Mouse (Mus musculus): Measurements from ENCODE around the gene Mrpl53.

The Mrpl53 gene

GRCm38 (mm10) chr6:83086121-83087035 lies 22.5 kb upstream of the Mrpl53 start, which contains the start of gene Lbx2:
Gene Lbx2, plus strand, starts transcription at chr6:83086367.
- peaks cover 30% of the 10 kb centered on the region for H3K4me1 ChIP-seq (replicated peaks; ENCODE audit: low read depth, low read length)
- H3K36me3 ChIP-seq (ENCODE audit: insufficient read depth, low read length): peaks cover 13% of the 10 kb centered on the region
- peaks cover 82% of the 10 kb centered on the region for H3K27me3 ChIP-seq (ENCODE audit: insufficient read depth, low read length)
- no peaks in the 10 kb centered on the region for H3K9me3 ChIP-seq (ENCODE audit: low read length)
- peak within 1 kb of the TSS; percentile 62 for H3K4me3 ChIP-seq (replicated peaks; ENCODE audit: low read length)
- no peak for TF ChIP-seq CTCF (conservative IDR thresholded peaks at IDR 0.05; ENCODE audit: low read length)
- TF ChIP-seq POU5F1 (IDR thresholded peaks at IDR 0.05; ENCODE audit: borderline replicate concordance, low read length): no peak
- TF ChIP-seq NANOG (IDR thresholded peaks at IDR 0.05; ENCODE audit: borderline replicate concordance, low read length): no peak

GRCm38 (mm10) chr6:83087205-83087925 lies 21.5 kb upstream of the Mrpl53 start:
- TF ChIP-seq CTCF (conservative IDR thresholded peaks at IDR 0.05; ENCODE audit: low read length) (no peak), POU5F1 (IDR thresholded peaks at IDR 0.05; ENCODE audit: borderline replicate concordance, low read length) (no peak), NANOG (IDR thresholded peaks at IDR 0.05; ENCODE audit: borderline replicate concordance, low read length) (no peak)
- H3K36me3 ChIP-seq (ENCODE audit: insufficient read depth, low read length): peaks cover 6% of the 10 kb centered on the region
- peak overlapping the region; percentile 62 for H3K4me3 ChIP-seq (replicated peaks; ENCODE audit: low read length)
- no peaks in the 10 kb centered on the region for H3K9me3 ChIP-seq (ENCODE audit: low read length)
- H3K27me3 ChIP-seq (ENCODE audit: insufficient read depth, low read length): peaks cover 89% of the 10 kb centered on the region
- H3K4me1 ChIP-seq (replicated peaks; ENCODE audit: low read depth, low read length): peaks cover 30% of the 10 kb centered on the region

GRCm38 (mm10) chr6:83087926-83088260 lies 20.9 kb upstream of the Mrpl53 start:
- H3K36me3 ChIP-seq (ENCODE audit: insufficient read depth, low read length): peaks cover 1% of the 10 kb centered on the region; the same call in 1 of the 2 replicates
- no peak for TF ChIP-seq POU5F1 (IDR thresholded peaks at IDR 0.05; ENCODE audit: borderline replicate concordance, low read length)
- TF ChIP-seq CTCF (conservative IDR thresholded peaks at IDR 0.05; ENCODE audit: low read length): no peak
- TF ChIP-seq NANOG (IDR thresholded peaks at IDR 0.05; ENCODE audit: borderline replicate concordance, low read length): no peak
- H3K27me3 ChIP-seq (ENCODE audit: insufficient read depth, low read length): peaks cover 90% of the 10 kb centered on the region
- no peaks in the 10 kb centered on the region for H3K9me3 ChIP-seq (ENCODE audit: low read length)
- peak overlapping the region; percentile 62 for H3K4me3 ChIP-seq (replicated peaks; ENCODE audit: low read length)
- H3K4me1 ChIP-seq (replicated peaks; ENCODE audit: low read depth, low read length): peaks cover 30% of the 10 kb centered on the region

GRCm38 (mm10) chr6:83092416-83093127 lies 16.3 kb upstream of the Mrpl53 start:
- peaks cover 14% of the 10 kb centered on the region for H3K4me1 ChIP-seq (replicated peaks; ENCODE audit: low read depth, low read length)
- no peak for TF ChIP-seq POU5F1 (IDR thresholded peaks at IDR 0.05; ENCODE audit: borderline replicate concordance, low read length)
- no peak for TF ChIP-seq NANOG (IDR thresholded peaks at IDR 0.05; ENCODE audit: borderline replicate concordance, low read length)
- no peak for TF ChIP-seq CTCF (conservative IDR thresholded peaks at IDR 0.05; ENCODE audit: low read length)
- H3K27me3 ChIP-seq (ENCODE audit: insufficient read depth, low read length): peaks cover 64% of the 10 kb centered on the region
- H3K9me3 ChIP-seq (ENCODE audit: low read length): 0 out of 2 replicates have a peak, but pooled peaks cover 4% of the 10 kb centered on the region
- H3K36me3 ChIP-seq (ENCODE audit: insufficient read depth, low read length): no peaks in the 10 kb centered on the region
- no peak overlapping the region for H3K4me3 ChIP-seq (replicated peaks; ENCODE audit: low read length)

- 0 out of 2 replicates have a peak, but pooled peaks cover 4% of the 10 kb centered on the region for H3K9me3 ChIP-seq (ENCODE audit: low read length)
- no peaks in the 10 kb centered on the region for H3K36me3 ChIP-seq (ENCODE audit: insufficient read depth, low read length)
- H3K4me3 ChIP-seq (replicated peaks; ENCODE audit: low read length): no peak overlapping the region
- H3K4me1 ChIP-seq (replicated peaks; ENCODE audit: low read depth, low read length): peaks cover 5% of the 10 kb centered on the region; the same call in 1 of the 2 replicates
- no peak for TF ChIP-seq NANOG (IDR thresholded peaks at IDR 0.05; ENCODE audit: borderline replicate concordance, low read length)
- no peak for TF ChIP-seq CTCF (conservative IDR thresholded peaks at IDR 0.05; ENCODE audit: low read length)
- TF ChIP-seq POU5F1 (IDR thresholded peaks at IDR 0.05; ENCODE audit: borderline replicate concordance, low read length): no peak
- H3K27me3 ChIP-seq (ENCODE audit: insufficient read depth, low read length): peaks cover 53% of the 10 kb centered on the region
These were observed 12.9 kb upstream of the Mrpl53 start for GRCm38 (mm10) chr6:83095968-83096367.

- Histone ChIP-seq H3K27me3 (ENCODE audit: insufficient read depth, low read length) (peaks cover 55% of the 10 kb centered on the region), H3K9me3 (ENCODE audit: low read length) (0 out of 2 replicates have a peak, but pooled peaks cover 4% of the 10 kb centered on the region), H3K4me3 (replicated peaks; ENCODE audit: low read length) (no peak overlapping the region), H3K36me3 (ENCODE audit: insufficient read depth, low read length) (no peaks in the 10 kb centered on the region), H3K4me1 (replicated peaks; ENCODE audit: low read depth, low read length) (peaks cover 23% of the 10 kb centered on the region)
- no peak for TF ChIP-seq NANOG (IDR thresholded peaks at IDR 0.05; ENCODE audit: borderline replicate concordance, low read length)
- no peak for TF ChIP-seq CTCF (conservative IDR thresholded peaks at IDR 0.05; ENCODE audit: low read length)
- TF ChIP-seq POU5F1 (IDR thresholded peaks at IDR 0.05; ENCODE audit: borderline replicate concordance, low read length): no peak
These were observed 10.4 kb upstream of the Mrpl53 start for GRCm38 (mm10) chr6:83098411-83098810.

- H3K9me3 ChIP-seq (ENCODE audit: low read length): no peaks in the 10 kb centered on the region
- peaks cover 50% of the 10 kb centered on the region for H3K27me3 ChIP-seq (ENCODE audit: insufficient read depth, low read length)
- H3K4me1 ChIP-seq (replicated peaks; ENCODE audit: low read depth, low read length): peaks cover 24% of the 10 kb centered on the region
- peaks cover 3% of the 10 kb centered on the region; the same call in 1 of the 2 replicates for H3K36me3 ChIP-seq (ENCODE audit: insufficient read depth, low read length)
- H3K4me3 ChIP-seq (replicated peaks; ENCODE audit: low read length): peak within 1 kb of the TSS; percentile 94
- no peak for TF ChIP-seq NANOG (IDR thresholded peaks at IDR 0.05; ENCODE audit: borderline replicate concordance, low read length)
- TF ChIP-seq POU5F1 (IDR thresholded peaks at IDR 0.05; ENCODE audit: borderline replicate concordance, low read length): no peak
- peak; percentile 12; the same call in 1 of the 2 replicates for TF ChIP-seq CTCF (conservative IDR thresholded peaks at IDR 0.05; ENCODE audit: low read length)
These were observed 7.5 kb upstream of the Mrpl53 start, which contains the start of the genes Ccdc142 and Gm42688 for GRCm38 (mm10) chr6:83101316-83101687. Gene Ccdc142, plus strand, starts transcription at chr6:83101601. Gene Gm42688, plus strand, starts transcription at chr6:83101617.
